Mouse (Mus musculus) CH12F3 (cell line): ENCODE measurements around the gene L2hgdh.

Experiments used
- in situ Hi-C: fragments of 300-500 bp; cut with MboI; formaldehyde crosslinking; loops from 2 replicates; pipeline ENCODE4 v1.14.3; 2020; ENCODE audit warnings: low sequenced_read_pairs

The L2hgdh gene

DNA sequence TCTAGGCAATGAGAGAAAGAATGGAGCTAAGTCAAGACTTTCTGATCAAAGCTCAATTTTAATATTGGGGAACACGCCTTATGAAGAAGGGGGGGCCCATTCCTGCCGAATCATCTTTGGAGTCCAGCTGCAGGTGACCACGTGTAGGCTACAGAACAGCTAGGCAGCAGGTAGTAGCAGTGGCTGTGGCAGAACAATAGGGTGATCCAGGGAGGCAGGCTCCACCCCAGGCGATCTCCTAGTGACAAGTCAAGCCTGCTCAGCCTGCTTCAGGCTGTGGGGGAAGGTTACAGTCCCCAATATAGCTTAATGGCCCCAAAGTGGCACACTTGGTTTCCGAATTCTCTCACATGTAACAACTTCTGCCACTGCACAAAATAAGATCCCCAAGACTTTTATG, 7.5 kb upstream of the L2hgdh start:
- in situ Hi-C loops = loop anchor here (25.0 kb wide), 1 partner anchor 155 kb away; the partner anchor contains the start of genes Atl1 and Map4k5

GRCm38 (mm10) chr12:69730306-69730705, 5.6 kb upstream of the L2hgdh start:
- in situ Hi-C loops = loop anchor here (25.0 kb wide), 1 partner anchor 157 kb away; the partner anchor contains the start of genes Atl1 and Map4k5

GRCm38 (mm10) chr12:69729246-69729645, 4.6 kb upstream of the L2hgdh start:
- in situ Hi-C loops = loop anchor here (25.0 kb wide), 1 partner anchor 158 kb away; the partner anchor contains the start of genes Atl1 and Map4k5

DNA sequence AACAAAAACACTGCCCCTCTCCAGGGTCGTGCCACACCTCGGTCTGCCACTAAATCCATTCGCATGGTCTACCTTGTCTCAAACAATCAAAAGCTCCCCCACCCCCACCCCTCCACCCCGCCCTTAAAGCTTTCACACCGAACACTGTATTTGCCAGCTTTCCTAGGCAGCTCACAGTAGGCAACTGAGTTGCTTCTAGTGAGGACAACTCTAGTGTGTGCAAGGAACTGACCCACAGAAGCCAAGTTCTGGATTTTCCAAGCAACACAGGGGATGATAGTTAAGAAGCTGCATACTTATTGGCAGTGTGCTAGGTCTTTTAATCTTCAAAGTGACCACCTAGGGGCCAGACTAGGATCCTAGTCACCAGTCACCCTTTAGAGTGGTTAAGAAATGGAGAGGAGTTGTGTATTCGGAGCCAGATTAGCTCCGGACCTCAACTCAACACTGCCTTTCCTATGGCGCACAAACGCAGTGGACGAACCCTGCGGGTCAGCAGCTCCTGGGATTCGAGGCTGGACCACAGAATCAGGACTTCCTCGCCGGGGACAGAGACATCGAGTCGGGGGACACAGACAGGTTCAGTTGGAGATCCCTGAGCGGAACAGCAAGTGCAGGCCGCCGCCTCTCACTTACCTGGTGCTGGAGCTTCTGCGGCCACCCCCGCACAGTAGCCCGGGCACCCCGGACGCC, 509 bp downstream of the L2hgdh start:
- in situ Hi-C loops = no loop called here

- in situ Hi-C loops = no loop called here
Measured at GRCm38 (mm10) chr12:69723376-69723775, 1.3 kb downstream of the L2hgdh start.

- in situ Hi-C loops = no loop called here
Measured at GRCm38 (mm10) chr12:69722857-69723256, 1.8 kb downstream of the L2hgdh start.

DNA sequence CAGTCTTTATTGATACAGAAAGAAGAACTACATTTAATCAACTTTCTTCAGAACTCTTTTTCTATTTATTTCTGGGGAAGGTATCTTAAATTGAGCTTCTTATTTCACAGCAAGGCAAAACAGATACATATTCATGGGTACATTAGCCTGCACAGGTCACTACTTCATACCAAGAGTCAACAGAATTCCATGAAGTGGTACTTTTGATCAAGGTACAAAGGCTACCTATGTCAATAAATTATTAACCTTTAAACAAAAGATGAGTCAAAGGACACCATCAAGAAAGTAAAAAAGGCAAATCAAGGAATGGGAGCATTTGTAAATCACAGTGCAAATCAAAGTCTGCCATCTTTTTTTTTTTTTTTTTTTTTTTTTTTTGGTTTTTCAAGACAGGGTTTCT, 11.0 kb downstream of the L2hgdh start:
- in situ Hi-C loops = no loop called here

DNA sequence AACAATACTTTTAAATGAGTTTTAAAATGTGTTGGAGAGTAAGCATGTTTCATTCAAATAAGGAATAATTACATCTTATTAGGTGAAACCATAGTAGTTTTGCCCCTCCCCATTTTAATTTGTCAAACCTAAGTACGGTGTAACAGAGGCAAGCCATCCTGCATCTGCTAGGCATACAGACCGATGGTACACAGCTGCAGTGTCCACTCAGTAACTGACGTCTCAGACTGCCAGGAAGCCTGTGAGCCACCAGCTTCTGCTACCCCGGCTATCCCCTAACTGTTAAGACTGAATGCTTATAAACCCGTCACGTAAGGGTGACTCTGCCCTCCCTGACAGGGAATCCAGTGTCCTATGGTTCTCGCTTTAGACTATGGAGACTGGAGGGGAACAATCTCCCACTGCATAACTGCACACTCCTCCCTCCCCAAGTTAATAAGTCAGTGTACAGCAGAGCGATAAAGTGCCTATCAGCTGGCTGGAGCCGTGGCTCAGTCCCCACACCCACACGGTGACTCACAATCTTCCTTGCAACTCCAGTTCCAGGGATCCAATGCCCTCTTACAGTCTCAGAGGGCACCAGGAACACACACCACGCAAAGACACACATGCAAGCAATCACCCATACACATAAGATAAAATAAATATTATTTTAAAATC, 19.7 kb downstream of the L2hgdh start:
- in situ Hi-C loops = no loop called here

DNA sequence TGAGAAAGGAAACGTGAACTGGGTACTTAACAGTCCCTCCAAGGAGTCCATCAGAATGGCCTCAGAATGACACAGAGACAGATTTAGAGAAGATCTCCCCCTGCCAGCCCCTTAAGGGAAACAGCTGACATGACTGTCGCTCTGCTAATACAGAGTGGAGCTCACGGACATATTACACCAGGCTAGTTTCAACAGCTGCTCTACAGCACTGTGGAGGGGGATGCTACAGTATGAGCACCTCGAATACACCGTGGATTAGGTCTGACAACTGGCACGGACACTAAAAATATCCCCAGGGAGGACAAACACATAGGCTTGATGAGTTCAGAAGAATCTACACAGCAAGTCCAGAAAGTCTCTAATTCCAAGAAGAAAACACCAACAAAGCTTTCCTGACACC, 26.3 kb downstream of the L2hgdh start:
- in situ Hi-C loops = loop anchor here (25.0 kb wide), 2 partner anchors 336 to 486 kb away; partner anchors contain the start of genes Arf6, Gm49384, Gm9887 and Nemf

DNA sequence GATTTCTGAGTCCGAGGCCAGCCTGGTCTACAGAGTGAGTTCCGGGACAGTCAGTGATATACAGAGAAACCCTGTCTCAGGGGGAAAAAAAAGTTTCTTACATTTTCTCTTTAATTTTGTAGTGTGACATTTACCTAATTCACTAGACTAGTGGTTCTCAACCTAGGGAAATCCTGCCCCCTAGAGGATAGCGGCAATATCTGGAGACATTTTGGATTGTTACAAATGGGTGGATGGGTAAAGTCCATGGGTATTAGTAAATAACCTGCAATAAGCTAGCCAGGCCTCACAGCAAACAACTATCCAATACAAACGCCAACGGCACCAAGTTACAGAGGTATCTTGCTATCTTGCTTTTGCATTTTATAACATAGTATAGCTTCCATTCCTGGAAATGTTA, 27.9 kb downstream of the L2hgdh start:
- in situ Hi-C loops = loop anchor here (25.0 kb wide), 2 partner anchors 334 to 484 kb away; partner anchors contain the start of genes Arf6, Gm49384, Gm9887 and Nemf

GRCm38 (mm10) chr12:69693471-69693870, 31.2 kb downstream of the L2hgdh start:
- in situ Hi-C loops = loop anchor here (25.0 kb wide), 2 partner anchors 331 to 481 kb away; partner anchors contain the start of genes Arf6, Gm49384, Gm9887 and Nemf

DNA sequence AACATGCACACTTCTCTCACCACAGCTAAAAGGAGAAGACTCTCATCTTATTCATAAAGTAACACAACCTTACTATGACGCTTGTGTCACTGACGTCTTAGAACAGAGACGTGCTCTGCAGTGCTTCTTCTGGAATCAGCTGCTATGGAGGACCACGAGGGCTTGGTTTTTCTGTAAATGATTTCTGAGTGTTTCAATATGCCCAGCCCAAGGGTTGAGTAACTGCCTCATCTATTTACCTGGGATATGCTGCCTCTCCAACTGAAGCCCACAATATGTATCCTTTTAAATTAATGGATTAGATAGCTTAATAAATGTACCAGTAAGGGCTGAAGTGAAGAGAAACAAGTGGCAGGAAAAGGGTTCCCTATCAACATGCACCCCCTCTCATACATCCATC, 34.0 kb downstream of the L2hgdh start:
- in situ Hi-C loops = loop anchor here (25.0 kb wide), 2 partner anchors 328 to 478 kb away; partner anchors contain the start of genes Arf6, Gm49384, Gm9887 and Nemf

- in situ Hi-C loops = loop anchor here (25.0 kb wide), 2 partner anchors 327 to 477 kb away; partner anchors contain the start of genes Arf6, Gm49384, Gm9887 and Nemf
Measured at GRCm38 (mm10) chr12:69689094-69689493, 35.6 kb downstream of the L2hgdh start.

- in situ Hi-C loops = loop anchor here (25.0 kb wide), 2 partner anchors 326 to 476 kb away; partner anchors contain the start of genes Arf6, Gm49384, Gm9887 and Nemf
Measured at GRCm38 (mm10) chr12:69688368-69688767, 36.3 kb downstream of the L2hgdh start.

- in situ Hi-C loops = loop anchor here (25.0 kb wide), 2 partner anchors 321 to 471 kb away; partner anchors contain the start of genes Arf6, Gm49384, Gm9887 and Nemf
Measured at GRCm38 (mm10) chr12:69683537-69683936, 41.1 kb downstream of the L2hgdh start.

GRCm38 (mm10) chr12:69682788-69683419, 41.8 kb downstream of the L2hgdh start:
- in situ Hi-C loops = loop anchor here (25.0 kb wide), 2 partner anchors 321 to 471 kb away; partner anchors contain the start of genes Arf6, Gm49384, Gm9887 and Nemf

- in situ Hi-C loops = loop anchor here (25.0 kb wide), 2 partner anchors 320 to 470 kb away; partner anchors contain the start of genes Arf6, Gm49384, Gm9887 and Nemf
Measured at GRCm38 (mm10) chr12:69682065-69682787, 42.4 kb downstream of the L2hgdh start.

- in situ Hi-C loops = loop anchor here (25.0 kb wide), 2 partner anchors 319 to 469 kb away; partner anchors contain the start of genes Arf6, Gm49384, Gm9887 and Nemf
Measured at GRCm38 (mm10) chr12:69681566-69682061, 43.1 kb downstream of the L2hgdh start, which contains the start of gene Sos2. TSS of gene Sos2 (minus strand) at chr12:69681852.
